In the genomic region with DNA sequence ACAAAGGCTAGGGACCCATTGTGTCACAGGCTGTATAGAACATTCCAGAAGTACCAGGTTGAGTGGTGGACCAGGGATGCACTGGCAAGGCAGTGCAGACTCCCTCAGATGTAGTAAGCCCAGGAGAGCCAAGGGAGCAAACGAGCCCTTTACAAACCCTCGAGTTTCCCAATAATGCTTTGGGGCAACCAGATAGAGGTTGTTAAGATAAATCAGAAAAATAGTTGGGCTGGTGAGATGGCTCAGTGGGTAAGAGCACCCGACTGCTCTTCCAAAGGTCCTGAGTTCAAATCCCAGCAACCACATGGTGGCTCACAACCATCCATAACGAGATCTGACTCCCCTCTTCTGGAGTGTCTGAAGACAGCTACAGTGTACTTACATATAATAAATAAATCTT, we compare ENCODE assay signal across 2 mouse cellular contexts. TPM values are rescaled to one million over a fixed set of nuclear protein-coding genes. Genes with fewer than 3 reads are reported as not detected.
A peak's percentile ranks its signal among the peaks of the same experiment; 100 is the strongest.
DNase-seq lines count a peak whose midpoint lies in the region; TF ChIP-seq lines count a peak whose summit lies in the region.
"Not testable (repeated sequence)": the region's sequence is repeated elsewhere in the genome, so short reads cannot be mapped to it uniquely, and the experiment has no call there.

No protein-coding gene starts in this region.

- TF ChIP-seq POLR2A in CH12.LX (IDR thresholded peaks at IDR 0.05; ENCODE audit: low read depth, low read length); MEL (IDR thresholded peaks at IDR 0.05; ENCODE audit: control insufficient read depth in 1 of 2, insufficient read depth in 1 of 2, low read depth in 1 of 2, low read length in 2 of 2, poor library complexity in 1 of 2): not testable (repeated sequence)

- H3K9me3 ChIP-seq in CH12.LX (replicated peaks; ENCODE audit: low read length); MEL (replicated peaks; ENCODE audit: insufficient read depth, low read length): not testable (repeated sequence)

- H3K27me3 ChIP-seq in CH12.LX (replicated peaks); MEL (ENCODE audit: control insufficient read depth in 1 of 2, insufficient read depth in 2 of 2, low read length in 2 of 2): not testable (repeated sequence)

- TF ChIP-seq EP300 in CH12.LX (IDR thresholded peaks at IDR 0.05; ENCODE audit: low read length); MEL (IDR thresholded peaks at IDR 0.05; ENCODE audit: low read depth in 1 of 2, low read length in 2 of 2): not testable (repeated sequence)

- H3K4me2 ChIP-seq in CH12.LX (ENCODE audit: insufficient read depth, low read depth, poor library complexity, severe bottlenecking): not testable (repeated sequence)

- not testable (repeated sequence) for H3K4me3 ChIP-seq in CH12.LX (replicated peaks in 1 of 3; ENCODE audit: low read depth in 2 of 3, low read length in 2 of 3, poor library complexity in 1 of 3); MEL (ENCODE audit: control insufficient read depth in 1 of 2, insufficient read depth in 1 of 2, low read depth in 2 of 2, low read length in 2 of 2)

- TF ChIP-seq CTCF in CH12.LX (conservative IDR thresholded peaks at IDR 0.05 in 1 of 2, IDR thresholded peaks at IDR 0.05 in 1 of 2; ENCODE audit: low read depth in 2 of 2, low read length in 2 of 2); MEL (IDR thresholded peaks at IDR 0.05 in 2 of 3, conservative IDR thresholded peaks at IDR 0.05 in 1 of 3; ENCODE audit: control insufficient read depth in 1 of 3, insufficient read depth in 1 of 3, low read depth in 2 of 3, low read length in 3 of 3, poor library complexity in 1 of 3, severe bottlenecking in 1 of 3): not testable (repeated sequence)

- not testable (repeated sequence) for DNase-seq in CH12.LX (ENCODE audit: extremely low read depth); MEL (ENCODE audit: low read depth, low spot score)

- not testable (repeated sequence) for TF ChIP-seq RAD21 in CH12.LX (IDR thresholded peaks at IDR 0.05; ENCODE audit: low read depth, low read length); MEL (IDR thresholded peaks at IDR 0.05; ENCODE audit: low read depth, low read length)

- dilution Hi-C loops in CH12.LX (cut with MboI; ENCODE audit: extremely low pct_ligation_motif_present, extremely low pct_unique_long_range_greater_than_20kb, low sequenced_read_pairs): not testable (repeated sequence)

- in situ Hi-C loops in CH12.LX (cut with MboI; ENCODE audit: low pct_ligation_motif_present, low pct_unique_long_range_greater_than_20kb, low sequenced_read_pairs): not testable (repeated sequence)

- H3K36me3 ChIP-seq in CH12.LX (replicated peaks in 1 of 2; ENCODE audit: control insufficient read depth in 1 of 2, insufficient read depth in 1 of 2, low read length in 1 of 2); MEL (ENCODE audit: control insufficient read depth in 1 of 2, insufficient read depth in 2 of 2, low read length in 2 of 2): not testable (repeated sequence)

- not testable (repeated sequence) for H3K79me2 ChIP-seq in CH12.LX (replicated peaks; ENCODE audit: control insufficient read depth, extremely low read depth, insufficient read depth, poor library complexity, severe bottlenecking); MEL (ENCODE audit: control insufficient read depth, insufficient read depth, low read length, poor library complexity)

- H3K4me1 ChIP-seq in CH12.LX (ENCODE audit: control insufficient read depth in 1 of 2, insufficient read depth in 2 of 2): peaks cover 5 to 15% of the 10 kb centered on the region in 2 experiments; a peak in 3 of 4 replicates
- not testable (repeated sequence) for H3K4me1 ChIP-seq in MEL (ENCODE audit: control insufficient read depth in 1 of 2, insufficient read depth in 2 of 2, low read length in 2 of 2)

- not testable (repeated sequence) for H3K27ac ChIP-seq in CH12.LX (ENCODE audit: insufficient read depth, low read depth); MEL (ENCODE audit: control insufficient read depth, low read depth, low read length)

- not testable (repeated sequence) for H3K9ac ChIP-seq in CH12.LX (ENCODE audit: insufficient read depth, low read depth); MEL (ENCODE audit: control insufficient read depth, low read depth, low read length, poor library complexity, severe bottlenecking)

TF ChIP-seq in CH12.LX, 34 proteins besides CTCF, POLR2A, EP300 and RAD21:
- 0 out of 2 replicates have a peak, but pooled peaks have one; percentile 65 for TF ChIP-seq TBP (conservative IDR thresholded peaks at IDR 0.05; ENCODE audit: low read depth, low read length)

TF ChIP-seq in MEL, 35 proteins besides CTCF, POLR2A, EP300 and RAD21:
- TF ChIP-seq TBP (IDR thresholded peaks at IDR 0.05; ENCODE audit: low read depth, low read length): peak; percentile 90

RNA-seq across cellular contexts. Expression of gene Tex2, which starts 5.5 kb away (rescaled TPM):
- total RNA-seq in CH12.LX (2012; rRNA removed) (5.0 and 6.2 TPM in 2 replicates), CH12.LX (2014; rRNA removed) (3.9 and 4.5 TPM in 2 replicates), MEL (2012; rRNA removed) (21.9 and 24.8 TPM in 2 replicates)
- polyA plus RNA-seq in CH12.LX (2012; ENCODE audit: insufficient read length, low read depth) (3.9 and 4.0 TPM in 2 replicates), MEL (2012; ENCODE audit: insufficient read depth in 1 of 2, insufficient read length in 2 of 2, low read depth in 1 of 2, low replicate concordance in 2 of 2, missing spikeins in 1 of 2) (10 to 100 TPM in 1 of 2 experiments, not detected in 1; 13.7 TPM)
